Mouse (Mus musculus) embryonic facial prominence, embryonic 13.5 days (tissue): ENCODE data around the gene Zbtb16. TPM values are rescaled to one million over a fixed set of nuclear protein-coding genes. Genes with fewer than 3 reads are reported as not detected.

Source experiments
- ATAC-seq: fragments of 200-750 bp; cut with Nextera tagmentation; 2 replicates; pipeline ENCODE4 v1.8.0; 2017; ENCODE audit warnings: low read depth; ENCODE audit not compliant: insufficient number of reproducible peaks, insufficient read depth, low FRiP score, low TSS enrichment
- H3K27ac ChIP-seq: fragments of 300-500 bp; sonication (generic); 2 replicates; pipeline ENCODE4 v1.5.1; 2015; ENCODE audit warnings: moderate library complexity, mild to moderate bottlenecking, inconsistent platforms
- H3K27me3 ChIP-seq: fragments of 300-500 bp; sonication (generic); 2 replicates; pipeline ENCODE4 v1.6.1; 2015; ENCODE audit warnings: mild to moderate bottlenecking, inconsistent platforms
- H3K36me3 ChIP-seq: fragments of 300-500 bp; sonication (generic); 2 replicates; pipeline ENCODE4 v1.6.1; 2015; ENCODE audit warnings: mild to moderate bottlenecking, inconsistent platforms
- H3K4me1 ChIP-seq: fragments of 300-500 bp; sonication (generic); 2 replicates; pipeline ENCODE4 v1.6.1; 2015; ENCODE audit warnings: inconsistent platforms
- H3K4me2 ChIP-seq: fragments of 300-500 bp; sonication (generic); 2 replicates; pipeline ENCODE4 v1.6.1; 2015; ENCODE audit warnings: moderate library complexity, mild to moderate bottlenecking, inconsistent platforms
- H3K4me3 ChIP-seq: fragments of 300-500 bp; sonication (generic); 2 replicates; pipeline ENCODE4 v1.5.1; 2015; ENCODE audit warnings: mild to moderate bottlenecking, inconsistent platforms
- H3K9ac ChIP-seq: fragments of 300-500 bp; sonication (generic); 2 replicates; pipeline ENCODE4 v1.6.1; 2015; ENCODE audit warnings: mild to moderate bottlenecking, inconsistent platforms
- H3K9me3 ChIP-seq: fragments of 300-500 bp; sonication (generic); 2 replicates; pipeline ENCODE4 v1.6.1; 2016; ENCODE audit warnings: inconsistent platforms
- WGBS: fragments of 180-500 bp; shearing (Covaris S2); methylation state at CpG from one replicate; pipeline ENCODE4 v1.1.7; 2015; ENCODE audit warnings: mixed read lengths; 5-methylcytosine and 5-hydroxymethylcytosine counted together
- polyA plus RNA-seq: library from polyadenylated mRNA; unstranded; fragments of >200 nt; fragmentation: Nextera tagmentation; extraction: Ambion mirVana; gene quantifications from 2 replicates; pipeline ENCODE4 v1.2.1, GENCODE M21; 2015

Gene Zbtb16
- polyA plus RNA-seq, 1 experiment from 2014 or later: 2.2 TPM

DNA sequence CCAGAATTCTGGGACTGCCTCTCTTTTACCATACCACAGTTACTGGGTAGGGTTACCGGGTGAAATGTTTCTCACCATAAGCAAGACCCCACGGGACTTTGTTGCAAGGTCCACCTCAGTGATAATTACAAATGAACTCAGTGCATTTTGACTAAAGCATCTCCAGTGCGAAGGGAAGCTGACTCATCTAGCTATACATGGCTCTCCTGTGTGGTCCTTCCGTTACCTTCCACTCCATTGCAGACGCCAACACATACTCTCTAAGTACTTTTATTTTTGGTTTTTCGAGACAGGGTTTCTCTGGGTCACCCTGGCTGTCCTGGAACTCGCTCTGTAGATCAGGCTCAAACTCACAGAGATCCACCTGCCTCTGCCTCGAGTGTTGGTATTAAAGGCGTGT is 19.9 kb downstream of the Zbtb16 start:
- no peak overlapping the region for H3K4me2 ChIP-seq
- H3K4me1 ChIP-seq: peaks cover 22% of the 10 kb centered on the region
- no peak for ATAC-seq
- peaks cover 16% of the 10 kb centered on the region for H3K27me3 ChIP-seq
- no peaks in the 10 kb centered on the region for H3K36me3 ChIP-seq
- no peak overlapping the region for H3K4me3 ChIP-seq
- no peak overlapping the region for H3K27ac ChIP-seq
- WGBS: 93% methylated on average over 9 of the region's 9 CpGs
- no peaks in the 10 kb centered on the region for H3K9me3 ChIP-seq
- no peak overlapping the region for H3K9ac ChIP-seq

DNA sequence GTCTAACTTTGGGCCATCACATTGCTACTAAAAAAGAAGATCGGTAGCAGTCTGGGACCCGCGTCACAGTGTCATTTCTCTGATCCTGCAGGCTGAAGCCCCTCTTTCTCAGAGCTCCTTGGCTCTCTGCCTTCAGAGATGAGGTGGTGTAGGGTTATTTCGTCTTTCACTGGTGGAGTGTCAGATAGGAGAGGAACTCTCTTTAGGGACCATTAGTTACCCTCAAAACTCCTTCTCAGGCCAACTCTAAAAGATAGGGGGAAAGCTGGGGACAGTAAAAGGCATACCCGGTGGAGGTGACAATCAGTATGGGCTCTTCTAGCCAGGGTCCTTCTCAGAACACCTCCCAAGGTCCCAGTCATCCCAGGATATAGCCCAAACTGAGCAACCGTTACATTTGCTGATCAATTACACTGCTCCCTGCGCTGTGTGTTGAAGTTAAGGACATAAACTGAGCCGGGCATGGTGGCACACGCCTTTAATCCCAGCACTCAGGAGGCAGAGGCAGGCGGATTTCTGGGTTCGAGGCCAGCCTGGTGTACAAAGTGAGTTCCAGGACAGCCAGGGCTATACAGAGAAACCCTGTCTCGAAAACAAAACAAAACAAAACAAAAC is 21.0 kb downstream of the Zbtb16 start:
- Histone ChIP-seq H3K36me3 (no peaks in the 10 kb centered on the region), H3K27me3 (peaks cover 19% of the 10 kb centered on the region), H3K4me1 (peaks cover 14% of the 10 kb centered on the region), H3K9me3 (no peaks in the 10 kb centered on the region), H3K27ac (no peak overlapping the region), H3K4me2 (no peak overlapping the region), H3K4me3 (no peak overlapping the region), H3K9ac (no peak overlapping the region)
- no peak for ATAC-seq
- WGBS: 89% methylated on average over 12 of the region's 12 CpGs

DNA sequence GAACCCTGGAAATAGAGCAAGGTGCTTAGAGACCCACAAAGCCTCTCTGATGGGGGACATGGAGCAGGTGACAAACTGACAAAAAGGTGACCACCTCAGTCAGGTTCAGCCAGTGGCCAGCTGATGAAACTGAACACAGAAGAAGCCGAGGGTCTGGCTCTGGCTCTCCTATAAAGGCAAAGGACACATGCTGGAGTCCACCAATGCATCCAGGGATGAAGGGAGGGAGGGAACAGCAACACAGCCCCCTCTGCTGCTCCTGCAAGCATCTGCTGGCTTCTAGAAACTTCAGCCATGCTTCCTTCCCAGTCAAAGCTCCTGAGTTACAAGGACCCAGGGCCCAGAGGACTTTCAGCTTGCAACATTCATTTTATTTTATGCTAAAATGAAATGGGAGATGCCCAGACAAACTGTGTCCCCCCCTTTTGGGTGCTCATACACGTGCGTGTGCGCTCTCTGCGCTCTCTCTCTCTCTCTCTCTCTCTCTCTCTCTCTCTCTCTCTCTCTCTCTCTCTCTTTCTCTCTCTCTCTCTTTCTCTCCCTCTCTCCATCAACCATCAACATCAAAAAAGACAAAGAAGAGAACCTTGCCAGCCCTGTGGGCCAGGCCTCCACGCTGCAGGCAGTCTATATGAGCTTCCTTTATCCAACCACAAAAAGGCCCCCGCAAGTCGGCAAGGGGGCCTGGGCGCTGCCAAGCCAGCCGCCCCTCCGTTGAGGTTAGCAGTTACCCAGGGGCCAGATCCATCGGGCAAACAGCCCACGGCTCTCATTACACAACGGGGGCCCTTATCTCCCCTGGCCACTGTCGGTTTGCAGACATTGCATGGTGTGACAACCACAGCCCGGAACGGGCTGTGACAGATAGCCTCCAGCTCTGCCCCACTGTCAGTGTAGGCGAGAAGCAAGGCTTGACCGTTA is 21.8 kb downstream of the Zbtb16 start:
- Histone ChIP-seq H3K4me2 (no peak overlapping the region), H3K4me1 (peaks cover 14% of the 10 kb centered on the region), H3K9ac (no peak overlapping the region), H3K4me3 (no peak overlapping the region), H3K27ac (no peak overlapping the region), H3K9me3 (no peaks in the 10 kb centered on the region), H3K27me3 (peaks cover 13% of the 10 kb centered on the region), H3K36me3 (no peaks in the 10 kb centered on the region)
- ATAC-seq: no peak
- 56% methylated on average over 19 of the region's 19 CpGs for WGBS

DNA sequence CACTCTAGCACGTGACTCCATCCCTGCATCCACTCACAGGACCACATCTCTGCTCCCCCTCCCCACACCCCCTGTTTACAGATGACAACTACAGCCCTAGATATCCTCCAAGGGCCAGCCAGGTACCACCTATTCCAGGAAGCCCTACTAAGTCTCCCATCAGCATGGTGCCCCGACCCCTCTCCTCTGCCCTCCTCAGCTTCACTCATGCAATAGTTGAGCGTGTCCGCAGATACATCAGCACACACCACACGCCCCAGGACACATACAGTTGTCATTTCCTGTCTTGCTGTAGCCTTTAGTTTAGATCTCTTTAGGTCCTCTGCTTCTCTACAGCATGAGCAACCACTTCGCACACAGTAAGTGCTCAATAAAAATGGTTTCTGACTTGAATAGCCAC is 23.7 kb downstream of the Zbtb16 start:
- Histone ChIP-seq H3K27me3 (peaks cover 8% of the 10 kb centered on the region), H3K36me3 (no peaks in the 10 kb centered on the region), H3K4me2 (no peak overlapping the region), H3K4me1 (peaks cover 11% of the 10 kb centered on the region), H3K9ac (no peak overlapping the region), H3K9me3 (no peaks in the 10 kb centered on the region), H3K27ac (no peak overlapping the region), H3K4me3 (no peak overlapping the region)
- 91% methylated on average over 6 of the region's 6 CpGs for WGBS
- no peak for ATAC-seq

DNA sequence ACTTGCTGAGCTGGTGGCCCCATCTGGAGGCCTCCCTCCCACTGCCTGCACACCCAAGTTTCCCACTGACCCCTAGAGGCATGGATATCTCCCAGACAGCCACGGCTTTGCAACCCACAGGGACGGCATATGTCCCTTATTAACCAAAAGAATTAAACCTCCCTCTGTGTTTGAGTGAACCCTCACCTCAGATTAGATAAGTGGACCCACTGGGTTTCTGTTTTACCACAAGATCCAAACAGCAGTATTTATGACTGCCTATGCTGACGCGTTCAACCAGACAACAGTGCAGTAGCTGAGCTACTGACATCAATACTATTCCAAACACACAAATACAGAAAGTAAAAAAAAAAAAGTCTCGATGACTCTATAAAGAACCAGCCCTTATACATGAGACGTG is 29.4 kb downstream of the Zbtb16 start:
- Histone ChIP-seq H3K4me3 (no peak overlapping the region), H3K9me3 (no peaks in the 10 kb centered on the region), H3K4me2 (no peak overlapping the region), H3K27ac (no peak overlapping the region), H3K4me1 (peaks cover 9% of the 10 kb centered on the region; the same call in 1 of the 2 replicates), H3K27me3 (peaks cover 4% of the 10 kb centered on the region; the same call in 1 of the 2 replicates), H3K36me3 (no peaks in the 10 kb centered on the region), H3K9ac (no peak overlapping the region)
- WGBS: 33% methylated on average over 6 of the region's 6 CpGs
- ATAC-seq: no peak

- peaks cover under 1% of the 10 kb centered on the region; the same call in 1 of the 2 replicates for H3K27me3 ChIP-seq
- H3K4me3 ChIP-seq: no peak overlapping the region
- no peaks in the 10 kb centered on the region for H3K9me3 ChIP-seq
- peaks cover 9% of the 10 kb centered on the region; the same call in 1 of the 2 replicates for H3K4me1 ChIP-seq
- H3K9ac ChIP-seq: no peak overlapping the region
- no peak for ATAC-seq
- no peaks in the 10 kb centered on the region for H3K36me3 ChIP-seq
- H3K27ac ChIP-seq: no peak overlapping the region
- H3K4me2 ChIP-seq: no peak overlapping the region
- 61% methylated on average over 8 of the region's 8 CpGs for WGBS
These were observed 30.2 kb downstream of the Zbtb16 start for GRCm38 (mm10) chr9:48805850-48806249.

DNA sequence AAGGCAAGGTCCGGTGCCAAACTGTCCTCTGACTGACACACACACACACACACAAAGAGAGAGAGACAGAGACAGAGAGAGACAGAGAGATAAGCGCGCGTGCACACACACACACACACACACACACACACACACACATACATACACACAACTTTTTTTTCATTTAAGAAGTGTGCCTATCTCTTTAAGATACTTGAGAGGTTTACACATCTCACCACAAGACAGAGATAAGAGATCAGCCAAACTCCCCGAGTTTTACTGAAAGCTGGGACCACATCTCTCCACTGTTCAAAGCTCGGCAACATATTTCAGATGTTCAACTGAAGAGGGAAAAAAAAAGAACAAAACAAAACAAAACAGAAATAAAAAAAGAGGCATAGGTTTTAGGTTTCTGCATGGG is 31.5 kb downstream of the Zbtb16 start:
- Histone ChIP-seq H3K36me3 (no peaks in the 10 kb centered on the region), H3K9me3 (no peaks in the 10 kb centered on the region), H3K9ac (no peak overlapping the region), H3K27me3 (no peaks in the 10 kb centered on the region), H3K27ac (no peak overlapping the region), H3K4me2 (no peak overlapping the region), H3K4me3 (no peak overlapping the region), H3K4me1 (peaks cover 9% of the 10 kb centered on the region; the same call in 1 of the 2 replicates)
- 67% methylated on average over 6 of the region's 6 CpGs for WGBS
- ATAC-seq: no peak

DNA sequence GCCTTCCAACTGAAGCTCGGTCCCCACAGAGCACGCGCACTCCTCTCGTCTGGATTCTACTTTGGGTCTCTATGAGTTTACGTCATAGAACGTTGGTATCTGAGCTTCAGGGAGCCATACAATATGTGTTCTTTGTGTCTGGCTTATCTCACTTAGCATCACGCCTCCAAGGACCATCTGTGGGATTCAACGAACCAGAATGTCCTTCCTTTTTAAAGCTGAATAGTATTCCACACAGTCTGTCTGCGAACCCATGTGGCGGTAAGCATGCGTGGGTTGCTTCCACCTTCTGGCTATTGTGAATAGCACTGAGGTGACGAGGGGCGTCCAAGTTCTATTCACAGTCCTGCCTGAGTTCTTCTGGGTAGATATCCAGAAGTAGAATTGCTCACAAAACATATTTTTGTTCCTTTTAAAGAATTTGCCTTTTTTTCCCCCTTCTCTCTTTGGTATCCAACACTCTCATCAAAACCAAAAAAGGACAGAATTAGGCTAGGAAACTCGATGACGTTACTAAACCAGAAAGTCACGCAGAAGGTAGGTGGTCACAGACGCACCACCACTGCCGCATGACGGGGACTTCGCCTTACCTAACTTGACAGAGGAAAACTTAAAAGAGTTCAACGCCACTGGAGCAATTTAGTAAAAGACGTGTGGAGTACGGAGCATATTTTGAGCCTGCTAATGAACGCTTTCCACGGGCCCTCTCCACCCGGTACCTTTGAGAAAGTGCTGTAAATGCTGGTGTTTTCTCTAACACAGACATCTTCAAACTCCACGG is 32.4 kb downstream of the Zbtb16 start:
- H3K36me3 ChIP-seq: no peaks in the 10 kb centered on the region
- WGBS: 90% methylated on average over 27 of the region's 27 CpGs
- no peak overlapping the region for H3K9ac ChIP-seq
- no peaks in the 10 kb centered on the region for H3K9me3 ChIP-seq
- no peaks in the 10 kb centered on the region for H3K27me3 ChIP-seq
- H3K4me3 ChIP-seq: no peak overlapping the region
- H3K4me1 ChIP-seq: peaks cover 9% of the 10 kb centered on the region; the same call in 1 of the 2 replicates
- H3K27ac ChIP-seq: no peak overlapping the region
- ATAC-seq: no peak
- no peak overlapping the region for H3K4me2 ChIP-seq

- Histone ChIP-seq H3K27me3 (no peaks in the 10 kb centered on the region), H3K36me3 (no peaks in the 10 kb centered on the region), H3K4me2 (no peak overlapping the region), H3K4me3 (no peak overlapping the region), H3K9ac (no peak overlapping the region), H3K4me1 (peaks cover 9% of the 10 kb centered on the region; the same call in 1 of the 2 replicates), H3K9me3 (no peaks in the 10 kb centered on the region), H3K27ac (no peak overlapping the region)
- no peak for ATAC-seq
- WGBS: 76% methylated on average over 5 of the region's 5 CpGs
These were observed 33.6 kb downstream of the Zbtb16 start for GRCm38 (mm10) chr9:48802374-48802773.

DNA sequence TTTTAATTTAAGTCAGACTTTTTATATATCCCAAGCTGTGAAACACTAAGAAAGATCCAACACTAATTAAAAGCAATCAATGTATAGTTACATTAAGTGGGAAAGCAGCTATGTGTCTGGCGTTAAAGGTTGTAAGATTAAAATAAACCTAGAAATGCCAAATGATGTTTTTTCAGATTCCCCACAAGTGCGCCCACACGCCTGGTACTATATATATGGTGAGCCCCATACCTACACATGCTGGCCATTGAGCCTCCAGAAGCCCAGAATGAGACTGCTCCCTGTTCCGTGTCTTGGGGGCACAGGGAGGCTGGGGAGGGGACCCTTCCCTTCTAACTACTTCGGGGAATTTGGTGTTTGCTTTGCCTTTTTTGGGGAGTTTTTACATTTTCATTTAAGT is 34.7 kb downstream of the Zbtb16 start:
- Histone ChIP-seq H3K27ac (no peak overlapping the region), H3K4me1 (peaks cover 10% of the 10 kb centered on the region; the same call in 1 of the 2 replicates), H3K27me3 (no peaks in the 10 kb centered on the region; the same call in 1 of the 2 replicates), H3K4me3 (no peak overlapping the region), H3K9me3 (no peaks in the 10 kb centered on the region), H3K4me2 (no peak overlapping the region), H3K36me3 (no peaks in the 10 kb centered on the region), H3K9ac (no peak overlapping the region)
- no peak for ATAC-seq
- WGBS: 75% methylated on average over 5 of the region's 5 CpGs

DNA sequence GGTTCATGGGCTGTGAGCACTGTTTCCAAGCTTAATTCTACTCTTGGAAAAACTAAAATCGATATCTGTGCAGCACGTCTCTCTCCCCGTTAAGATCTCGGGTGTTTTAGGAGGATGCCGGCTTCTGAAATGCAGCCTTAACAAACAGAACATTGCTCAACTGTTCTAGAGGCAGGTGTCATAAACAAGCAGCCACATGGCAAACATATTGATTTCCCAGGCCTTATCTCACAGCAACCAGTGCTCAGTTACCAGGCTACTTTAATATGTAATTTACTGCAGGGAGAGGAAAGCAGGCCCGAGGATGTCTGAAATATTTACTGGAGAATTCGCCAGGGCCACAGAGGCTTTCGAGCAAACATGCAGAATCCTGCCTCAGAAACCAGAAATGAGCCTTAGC is 35.4 kb downstream of the Zbtb16 start:
- H3K27me3 ChIP-seq: peaks cover 1% of the 10 kb centered on the region
- H3K9me3 ChIP-seq: no peaks in the 10 kb centered on the region
- no peak for ATAC-seq
- 64% methylated on average over 8 of the region's 8 CpGs for WGBS
- H3K4me2 ChIP-seq: no peak overlapping the region
- no peaks in the 10 kb centered on the region for H3K36me3 ChIP-seq
- no peak overlapping the region for H3K27ac ChIP-seq
- no peak overlapping the region for H3K4me3 ChIP-seq
- no peak overlapping the region for H3K9ac ChIP-seq
- peaks cover 7% of the 10 kb centered on the region; the same call in 1 of the 2 replicates for H3K4me1 ChIP-seq
